24 mouse cellular contexts compared by ENCODE assay signal in genomic region chr4:141280471-141280870, GRCm38 (mm10). TPM values are rescaled to one million over a fixed set of nuclear protein-coding genes. Genes with fewer than 3 reads are reported as not detected.
DNase-seq lines count a peak whose midpoint lies in the region; ATAC-seq and TF ChIP-seq lines count a peak whose summit lies in the region.
"Had no signal": no experiment of that assay in that cellular context is flagged by ENCODE, and none has a peak within 500 bp of the region (broad histone marks: within the 10 kb centered on the region; RNA-seq: fewer than 3 reads in every experiment).

No protein-coding gene starts in this region.

- TF ChIP-seq EP300 in liver, postnatal 0 days (IDR thresholded peaks at IDR 0.05; ENCODE audit: low read depth) = no peak
- TF ChIP-seq EP300 in ES-Bruce4 (IDR thresholded peaks at IDR 0.05; ENCODE audit: insufficient read depth, low read depth, low read length) = no peak

- no peaks in the 10 kb centered on the region for H3K9me3 ChIP-seq in liver, postnatal 0 days (ENCODE audit: low read length)
- no peaks in the 10 kb centered on the region for H3K9me3 ChIP-seq in liver, embryonic 12.5 days (replicated peaks)
- H3K9me3 ChIP-seq in ES-Bruce4 (replicated peaks; ENCODE audit: control insufficient read depth, insufficient read depth, low read length, poor library complexity, severe bottlenecking) = no peaks in the 10 kb centered on the region
- H3K9me3 ChIP-seq in ES-E14 (ENCODE audit: control insufficient read depth, insufficient read depth, low read depth, low read length) = no peaks in the 10 kb centered on the region
- H3K9me3 ChIP-seq: embryonic facial prominence, embryonic 13.5 days; embryonic facial prominence, embryonic 15.5 days; forebrain, embryonic 10.5 days; forebrain, embryonic 12.5 days had no signal

- no peak for TF ChIP-seq POLR2A in ES-Bruce4 (IDR thresholded peaks at IDR 0.05; ENCODE audit: insufficient read depth, low read length)

- no peak for TF ChIP-seq CTCF in liver, postnatal 0 days (IDR thresholded peaks at IDR 0.05; ENCODE audit: low read depth)
- no peak for TF ChIP-seq CTCF in ES-Bruce4 (IDR thresholded peaks at IDR 0.05; ENCODE audit: low read depth, low read length)

- H3K36me3 ChIP-seq in liver, postnatal 0 days (replicated peaks; ENCODE audit: insufficient read depth, low read length) = no peaks in the 10 kb centered on the region
- H3K36me3 ChIP-seq in liver, embryonic 12.5 days = no peaks in the 10 kb centered on the region
- no peaks in the 10 kb centered on the region for H3K36me3 ChIP-seq in ES-Bruce4 (ENCODE audit: control insufficient read depth, insufficient read depth, low read length, poor library complexity, severe bottlenecking)
- H3K36me3 ChIP-seq in ES-E14 (ENCODE audit: control insufficient read depth, insufficient read depth, low read length, poor library complexity, severe bottlenecking) = no peaks in the 10 kb centered on the region
- H3K36me3 ChIP-seq: embryonic facial prominence, embryonic 13.5 days; embryonic facial prominence, embryonic 15.5 days; forebrain, embryonic 10.5 days; forebrain, embryonic 12.5 days had no signal

- peaks cover 38% of the 10 kb centered on the region for H3K4me1 ChIP-seq in liver, postnatal 0 days (ENCODE audit: insufficient read depth)
- peaks cover 43% of the 10 kb centered on the region for H3K4me1 ChIP-seq in liver, embryonic 12.5 days
- H3K4me1 ChIP-seq in ES-Bruce4 (ENCODE audit: control insufficient read depth, insufficient read depth, low read length) (peaks cover 28% of the 10 kb centered on the region), ES-E14 (ENCODE audit: control insufficient read depth in 2 of 2, insufficient read depth in 2 of 2, low read length in 2 of 2, poor library complexity in 1 of 2) (peaks cover 10 to 45% of the 10 kb centered on the region in 2 experiments; a peak in 3 of 4 replicates)

- H3K27me3 ChIP-seq in liver, postnatal 0 days (ENCODE audit: insufficient read depth, low read length) = no peaks in the 10 kb centered on the region
- H3K27me3 ChIP-seq in liver, embryonic 12.5 days (replicated peaks) = peaks cover 31% of the 10 kb centered on the region
- H3K27me3 ChIP-seq in ES-Bruce4 (ENCODE audit: control insufficient read depth, insufficient read depth, low read length, poor library complexity, severe bottlenecking) = no peaks in the 10 kb centered on the region
- H3K27me3 ChIP-seq: embryonic facial prominence, embryonic 15.5 days had no signal

- in situ Hi-C loops in ES-E14 (cut with MboI; ENCODE audit: low sequenced_read_pairs in 2 of 2, unreplicated experiment in 2 of 2) = loop anchor here in 1 of 2 experiments (10.0 kb wide), 1 partner anchor 284 kb away; no protein-coding TSS in a partner anchor

- DNase-seq in liver, postnatal 0 days = no peak
- DNase-seq in ES-E14 (ENCODE audit: low read depth, low spot score) = no peak
- DNase-seq: adrenal gland, adult 2 months; adrenal gland, postnatal 10 days; adrenal gland, postnatal 25 days; cerebellum, adult 11 months; cerebellum, adult 18-20 months; cerebellum, adult 8-10 months; cerebellum, adult 9-11 months; cerebellum, postnatal 14 days; cerebellum, postnatal 36 days; embryo, embryonic 11 days had no signal

- H3K4me3 ChIP-seq in liver, postnatal 0 days (ENCODE audit: low read depth, low read length) = no peak overlapping the region
- no peak overlapping the region for H3K4me3 ChIP-seq in liver, embryonic 12.5 days
- no peak overlapping the region for H3K4me3 ChIP-seq in ES-Bruce4 (ENCODE audit: low read depth, low read length)
- H3K4me3 ChIP-seq in ES-E14 (ENCODE audit: insufficient read depth in 1 of 2, low read depth in 1 of 2, low read length in 2 of 2, poor library complexity in 1 of 2, severe bottlenecking in 1 of 2) = no peak overlapping the region
- H3K4me3 ChIP-seq: embryonic facial prominence, embryonic 13.5 days; embryonic facial prominence, embryonic 15.5 days; erythroblast, embryonic 14.5 days; forebrain, embryonic 10.5 days; forebrain, embryonic 12.5 days had no signal

- no peak overlapping the region for H3K4me2 ChIP-seq in liver, postnatal 0 days (ENCODE audit: low read depth, low read length)
- no peak overlapping the region for H3K4me2 ChIP-seq in liver, embryonic 12.5 days
- H3K4me2 ChIP-seq: embryonic facial prominence, embryonic 13.5 days; embryonic facial prominence, embryonic 15.5 days; forebrain, embryonic 12.5 days had no signal

- 56% methylated on average over 1 of the region's 1 CpGs for WGBS in liver, postnatal 0 days (ENCODE audit: insufficient replicate concordance)
- WGBS in liver, embryonic 12.5 days (ENCODE audit: insufficient replicate concordance) = 73% methylated on average over 1 of the region's 1 CpGs

- H3K27ac ChIP-seq in liver, postnatal 0 days (ENCODE audit: low read depth) = peak overlapping the region; percentile 80
- H3K27ac ChIP-seq in liver, embryonic 12.5 days = no peak overlapping the region
- H3K27ac ChIP-seq in ES-Bruce4 (ENCODE audit: insufficient read depth, low read length) (peak overlapping the region; percentile 96), ES-E14 (ENCODE audit: insufficient read depth, low read depth, low read length, poor library complexity, severe bottlenecking) (peak overlapping the region; percentile 59)
- H3K27ac ChIP-seq: embryonic facial prominence, embryonic 13.5 days; embryonic facial prominence, embryonic 15.5 days; forebrain, embryonic 10.5 days; forebrain, embryonic 12.5 days had no signal

- ATAC-seq in liver, postnatal 0 days = no peak
- no peak for ATAC-seq in liver, embryonic 12.5 days
- no peak for ATAC-seq in megakaryocyte, adult 5-6 weeks (ENCODE audit: poor library complexity, severe bottlenecking)
- ATAC-seq: forebrain, embryonic 14.5 days; forebrain, embryonic 16.5 days had no signal

- no peak overlapping the region for H3K9ac ChIP-seq in liver, postnatal 0 days (replicated peaks)
- no peak overlapping the region for H3K9ac ChIP-seq in liver, embryonic 12.5 days
- no peak overlapping the region for H3K9ac ChIP-seq in ES-Bruce4 (ENCODE audit: low read depth, poor library complexity, severe bottlenecking)
- H3K9ac ChIP-seq in ES-E14 (ENCODE audit: insufficient read depth, low read depth, low read length, poor library complexity, severe bottlenecking) = no peak overlapping the region
- H3K9ac ChIP-seq: embryonic facial prominence, embryonic 13.5 days; embryonic facial prominence, embryonic 15.5 days; forebrain, embryonic 12.5 days had no signal

TF ChIP-seq in ES-E14, 5 proteins besides CTCF, POLR2A, EP300 and RAD21:
- TF ChIP-seq ZC3H11A (IDR thresholded peaks at IDR 0.05; ENCODE audit: borderline replicate concordance, low read depth, low read length) (no peak), HCFC1 (IDR thresholded peaks at IDR 0.05; ENCODE audit: borderline replicate concordance, insufficient read depth, low read length) (no peak), CHD2 (IDR thresholded peaks at IDR 0.05; ENCODE audit: low read depth, low read length) (no peak), MAFK (IDR thresholded peaks at IDR 0.05; ENCODE audit: insufficient read depth, low read depth, low read length) (no peak), ZNF384 (IDR thresholded peaks at IDR 0.05; ENCODE audit: low read depth, low read length) (no peak)

RNA-seq across cellular contexts. Expression of gene Epha2, which starts 20.6 kb away (rescaled TPM):
- 1.5 and 2.4 TPM in 2 replicates for polyA plus RNA-seq in liver, postnatal 0 days (2015; fragmentation: Nextera tagmentation; extraction: Ambion mirVana)
- polyA plus RNA-seq in liver, embryonic 12.5 days (2016; fragmentation: Nextera tagmentation; extraction: Ambion mirVana) = 2.1 TPM in 2 replicates
- polyA plus RNA-seq in ES-Bruce4 (2011; ENCODE audit: insufficient read depth, insufficient read length, low read depth, missing spikeins) = 44.7 and 51.3 TPM in 2 replicates
- 256 and 507 TPM in 2 replicates for total RNA-seq in ES-E14 (2012; rRNA removed)
- 1.1 TPM in 2 replicates for total RNA-seq in megakaryocyte, adult 5-6 weeks (2015)
- total RNA-seq in megakaryocyte, adult 5-6 weeks (2017) = 1.3 and 2.1 TPM in 2 replicates
- polyA plus RNA-seq: erythroblast, embryonic 14.5 days had no signal

RNA-seq across cellular contexts. Expression of gene Arhgef19, which starts 41.2 kb away (rescaled TPM):
- 3.0 and 4.2 TPM in 2 replicates for polyA plus RNA-seq in liver, postnatal 0 days (2015; fragmentation: Nextera tagmentation; extraction: Ambion mirVana)
- 1.9 and 2.4 TPM in 2 replicates for polyA plus RNA-seq in liver, embryonic 12.5 days (2016; fragmentation: Nextera tagmentation; extraction: Ambion mirVana)
- polyA plus RNA-seq in ES-Bruce4 (2011; ENCODE audit: insufficient read depth, insufficient read length, low read depth, missing spikeins) = 7.5 and 8.3 TPM in 2 replicates
- 1.7 and 2.3 TPM in 2 replicates for total RNA-seq in ES-E14 (2012; rRNA removed)
- total RNA-seq in megakaryocyte, adult 5-6 weeks (2015) = not detected in 2 replicates
- total RNA-seq in megakaryocyte, adult 5-6 weeks (2017) = not detected in 2 replicates
- total RNA-seq: common myeloid progenitor, adult 5-6 weeks; MEL had no signal

Comparison
In these comparisons a context has a peak if more than half of its experiments do, and no peak if none do; other contexts are left out.
1. RNA of gene Epha2, which starts 20.6 kb away (polyA plus RNA-seq): 44.7 to 51.3 TPM in ES-Bruce4; 2.1 TPM in liver, embryonic 12.5 days and 1.5 to 2.4 TPM in liver, postnatal 0 days; every median in the first group is over 10 times any median in the second.